Mouse (Mus musculus) heart, postnatal 36 days (tissue): Measurements from ENCODE around the gene Gm13271. TPM values are rescaled to one million over a fixed set of nuclear protein-coding genes. Genes with fewer than 3 reads are reported as not detected.
"Not testable (repeated sequence)": the region's sequence is repeated elsewhere in the genome, so short reads cannot be mapped to it uniquely, and the experiment has no call there.

ENCODE experiments used
- DNase-seq, 2 experiments: peaks; one replicate each; pipeline ENCODE4 v3.0.0; 2021 to 2022
- intact Hi-C: fragments of 180-260 bp; cut with DNase I; formaldehyde crosslinking; loops from one replicate; pipeline ENCODE4 v1.15.1; 2025
- total RNA-seq, 2 experiments: library from RNA; stranded (reverse); gene quantifications; 2 replicates each; pipeline ENCODE4 v1.2.3; 2021

The Gm13271 gene
- not detected for total RNA-seq

DNA sequence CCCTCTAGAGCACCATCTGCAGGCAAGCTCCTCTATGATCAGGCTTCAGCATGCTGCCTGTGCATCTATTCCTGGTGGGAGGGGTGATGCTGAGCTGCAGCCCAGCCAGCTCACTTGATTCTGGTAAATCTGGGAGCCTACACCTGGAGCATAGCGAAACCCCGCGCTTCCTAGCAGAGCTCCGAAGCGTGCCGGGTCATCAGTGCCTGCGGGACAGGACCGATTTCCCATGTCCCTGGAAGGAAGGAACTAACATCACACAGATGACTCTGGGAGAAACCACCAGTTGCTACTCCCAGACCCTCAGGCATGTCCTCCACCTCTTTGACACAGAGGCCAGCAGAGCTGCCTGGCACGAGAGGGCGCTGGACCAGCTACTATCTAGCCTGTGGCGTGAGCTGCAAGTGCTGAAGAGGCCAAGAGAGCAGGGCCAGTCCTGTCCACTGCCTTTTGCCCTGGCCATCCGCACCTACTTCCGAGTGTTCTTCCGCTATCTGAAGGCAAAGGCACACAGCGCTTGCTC, at the start of gene Gm13271:
Gene Gm13271, plus strand, starts transcription at position 51 of the 523 bp plus-strand sequence.
- DNase-seq: peak; percentile 70 to 75
- intact Hi-C loops: not testable (repeated sequence)

DNA sequence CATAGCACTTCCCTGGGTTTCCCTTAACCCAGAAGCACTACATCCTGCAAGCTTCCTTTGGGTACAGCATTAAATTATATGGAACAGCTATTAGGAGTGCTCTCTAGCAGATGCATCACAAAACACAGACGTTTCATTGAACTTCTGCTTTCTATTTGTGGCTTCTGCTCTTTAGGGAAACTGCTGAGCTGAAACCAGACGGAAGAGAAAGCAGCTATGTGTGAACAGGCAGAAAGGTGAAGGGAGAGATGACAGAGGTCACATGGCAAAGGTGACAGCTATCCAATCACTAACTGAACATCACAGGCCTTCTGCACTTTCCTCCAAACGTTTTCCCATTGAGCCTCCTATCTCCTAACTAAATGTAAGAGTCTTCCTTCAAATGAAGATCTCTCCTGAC, 48.7 kb upstream of the Gm13271 start:
- no peak for DNase-seq
- intact Hi-C loops: no loop called here

DNA sequence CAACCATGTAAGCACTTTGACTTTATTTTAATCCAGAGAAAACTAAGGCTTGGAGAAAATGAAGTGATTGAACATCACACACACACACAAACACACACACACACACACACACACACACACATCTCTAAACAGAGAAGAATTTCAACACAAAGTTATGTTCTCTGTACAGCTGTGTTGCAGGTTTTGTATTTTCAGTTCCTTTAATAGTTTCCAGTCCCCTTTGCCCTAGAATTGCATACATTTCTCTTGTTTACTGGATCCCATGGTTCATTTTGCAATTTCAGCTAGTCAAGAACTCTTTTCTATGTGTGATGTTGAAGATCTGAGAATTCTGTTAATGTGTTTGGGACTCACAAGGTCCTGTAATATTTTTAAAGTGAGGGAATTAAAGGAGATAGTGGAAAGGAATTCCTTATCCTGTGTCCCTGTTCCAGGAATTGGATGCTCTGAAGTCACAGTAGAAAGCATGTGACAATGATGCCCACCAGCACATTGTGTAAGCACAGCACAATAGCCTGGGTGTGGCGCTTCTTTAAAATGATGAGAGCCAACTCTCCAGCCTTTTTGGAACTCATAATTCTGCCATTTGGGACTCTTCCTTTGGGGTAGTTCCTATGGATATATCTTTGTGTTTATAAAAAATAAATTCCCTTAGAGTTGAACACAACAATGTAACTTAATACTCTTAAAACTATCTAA, 47.4 kb upstream of the Gm13271 start:
- no peak for DNase-seq
- intact Hi-C loops: no loop called here

DNA sequence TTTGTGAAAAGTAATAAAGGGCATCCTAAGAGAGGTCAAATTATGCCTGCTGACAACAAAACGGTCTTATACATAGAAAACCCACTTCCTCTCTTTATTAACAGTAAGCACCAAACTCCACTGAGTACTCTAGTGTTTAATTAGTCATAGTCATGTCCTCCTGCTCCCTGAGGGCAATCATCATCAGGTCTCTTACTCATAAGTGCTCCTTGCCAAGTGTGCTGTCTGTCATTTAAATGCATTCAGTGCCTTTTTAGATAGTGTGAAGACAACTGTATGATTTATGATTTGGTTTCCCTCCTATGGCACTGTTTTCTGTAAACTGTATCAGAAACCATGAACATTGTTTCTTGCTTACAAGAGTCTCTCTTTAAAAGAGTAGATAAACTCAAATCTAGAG, 40.4 kb upstream of the Gm13271 start:
- intact Hi-C loops: no loop called here

GRCm38 (mm10) chr4:88715059-88715458, 39.6 kb upstream of the Gm13271 start:
- intact Hi-C loops: no loop called here
- no peak for DNase-seq

More for the DNA sequence above, 40.4 kb upstream of the Gm13271 start:
- DNase-seq: no peak

DNA sequence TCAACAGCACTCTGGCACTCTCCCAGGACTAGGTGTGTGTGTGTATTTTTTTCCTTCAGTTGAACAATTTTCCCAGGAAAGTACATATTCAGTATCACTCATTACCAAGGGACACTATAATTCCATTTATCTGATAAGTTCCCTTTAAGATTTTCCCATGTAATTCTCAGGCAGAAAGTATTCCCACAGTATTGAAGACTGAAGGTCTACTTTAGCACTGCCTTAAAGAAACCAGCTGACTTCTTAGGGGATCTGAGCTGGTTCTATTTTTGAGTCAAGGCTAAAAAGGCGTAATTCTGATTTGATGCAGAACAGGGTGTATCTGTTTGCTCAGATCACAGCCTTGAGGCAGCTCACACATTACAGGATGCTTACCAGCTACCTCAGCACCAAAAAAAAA, 36.0 kb upstream of the Gm13271 start:
- intact Hi-C loops: no loop called here
- no peak for DNase-seq

- intact Hi-C loops: no loop called here
- DNase-seq: peak; percentile 88 to 95
These were observed 32.6 kb upstream of the Gm13271 start, which contains the start of the genes Gm26566 and Klhl9 for GRCm38 (mm10) chr4:88721791-88722721. Gene Gm26566 (plus strand): TSS chr4:88721805. Gene Klhl9 (minus strand): TSS chr4:88722465.

GRCm38 (mm10) chr4:88723497-88724090, 31.1 kb upstream of the Gm13271 start:
- DNase-seq: no peak
- intact Hi-C loops: no loop called here

GRCm38 (mm10) chr4:88726727-88727126, 27.9 kb upstream of the Gm13271 start:
- DNase-seq: no peak
- intact Hi-C loops: loop anchor here (1.0 kb wide), 1 partner anchor 30 kb away; no protein-coding TSS in a partner anchor

DNA sequence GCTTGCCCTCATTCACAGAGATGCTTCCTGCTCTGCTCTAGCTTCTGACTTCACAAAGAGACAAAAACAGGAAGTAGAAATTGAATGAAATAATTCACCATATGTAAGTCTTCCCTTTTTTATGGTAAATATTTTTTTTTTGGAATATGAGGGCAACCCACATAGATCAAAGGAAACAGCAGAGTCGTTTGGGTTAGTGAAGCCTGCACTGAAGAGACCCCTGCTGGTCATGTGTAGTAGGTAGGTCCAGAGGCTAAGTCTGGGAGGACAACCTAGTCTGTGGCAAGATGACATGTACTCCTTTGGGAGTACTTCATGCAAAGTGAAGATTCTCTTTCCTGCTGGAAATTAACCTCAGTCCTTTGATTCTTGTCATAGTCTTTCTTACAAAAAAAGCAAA, 27.3 kb upstream of the Gm13271 start:
- intact Hi-C loops: loop anchor here (1.0 kb wide), 1 partner anchor 31 kb away; no protein-coding TSS in a partner anchor

DNA sequence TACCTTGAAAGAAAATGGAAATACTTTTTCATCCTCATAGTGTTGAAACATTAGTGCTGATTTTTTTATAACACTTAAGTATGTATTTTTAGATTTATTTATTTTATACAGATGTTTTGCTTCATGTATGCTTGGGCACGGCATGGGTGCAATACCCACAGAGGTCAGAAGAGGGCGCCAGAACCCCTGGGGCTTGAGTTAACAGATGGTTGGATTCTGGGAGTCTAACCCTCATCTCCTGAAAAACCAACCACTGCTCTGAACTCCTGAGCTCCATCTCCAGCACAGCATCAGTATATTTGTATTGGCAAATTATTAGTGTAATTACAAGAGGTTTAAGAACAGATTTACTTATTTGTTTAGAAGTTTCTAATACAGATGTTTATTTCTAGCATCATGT, 16.2 kb upstream of the Gm13271 start:
- intact Hi-C loops: loop anchor here (1.0 kb wide), 1 partner anchor 19 kb away; no protein-coding TSS in a partner anchor
- DNase-seq: peak; percentile 75 to 86

More for the DNA sequence above, 27.3 kb upstream of the Gm13271 start:
- DNase-seq: peak; percentile 32 to 40

GRCm38 (mm10) chr4:88739036-88739435, 15.6 kb upstream of the Gm13271 start:
- no peak for DNase-seq
- intact Hi-C loops: no loop called here

- no peak for DNase-seq
- intact Hi-C loops: loop anchor here (1.0 kb wide), 1 partner anchor 15 kb away; no protein-coding TSS in a partner anchor
These were observed 13.2 kb upstream of the Gm13271 start for GRCm38 (mm10) chr4:88741426-88741825.

DNA sequence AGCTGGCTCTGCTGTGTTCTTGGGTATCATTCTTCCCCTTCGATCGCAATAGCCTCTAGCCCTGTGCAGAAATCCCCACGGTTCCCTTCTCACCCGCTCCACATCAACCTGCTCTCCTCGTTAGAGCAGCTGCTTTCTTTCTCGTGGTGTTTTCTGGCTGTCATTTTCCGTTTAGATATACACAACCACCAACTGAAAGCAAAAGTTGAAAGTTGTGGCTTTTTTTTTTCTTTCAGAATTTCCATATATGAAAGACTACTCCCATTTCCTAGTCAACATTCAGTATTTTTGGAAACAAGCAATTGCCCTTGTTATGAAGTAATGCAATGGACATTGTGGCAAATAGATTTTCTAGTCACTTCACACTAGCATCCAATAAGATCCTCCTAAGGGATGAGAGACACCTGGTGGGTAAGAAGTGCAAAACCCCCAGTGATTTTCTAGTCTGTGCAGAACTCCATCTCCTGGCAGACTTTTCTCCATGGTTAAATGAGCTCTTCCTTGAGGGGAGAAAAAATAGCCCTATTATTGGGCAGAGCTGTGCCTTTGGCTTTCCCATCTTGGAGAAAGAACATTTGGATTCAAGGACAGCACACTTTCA, 11.8 kb upstream of the Gm13271 start:
- DNase-seq: no peak
- intact Hi-C loops: no loop called here

DNA sequence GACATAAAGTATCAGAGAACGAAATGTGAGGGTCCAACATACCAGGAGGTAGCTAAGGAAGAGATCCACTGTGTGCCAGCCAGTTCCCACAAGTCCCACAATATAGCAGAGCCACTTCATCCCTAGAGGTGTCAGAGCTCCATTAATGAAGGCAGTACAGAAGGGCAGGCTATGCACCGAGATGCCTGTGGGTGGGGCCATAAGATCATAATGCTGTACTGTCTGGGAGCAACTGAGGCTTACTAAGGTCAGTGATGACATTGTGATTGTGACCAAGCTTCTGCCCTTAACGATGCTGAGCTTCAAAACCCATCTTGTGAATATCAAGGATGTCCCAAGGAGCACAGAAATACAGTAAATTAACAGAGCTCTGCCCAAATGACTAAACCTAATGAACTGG, 10.5 kb upstream of the Gm13271 start:
- intact Hi-C loops: no loop called here
- no peak for DNase-seq

DNA sequence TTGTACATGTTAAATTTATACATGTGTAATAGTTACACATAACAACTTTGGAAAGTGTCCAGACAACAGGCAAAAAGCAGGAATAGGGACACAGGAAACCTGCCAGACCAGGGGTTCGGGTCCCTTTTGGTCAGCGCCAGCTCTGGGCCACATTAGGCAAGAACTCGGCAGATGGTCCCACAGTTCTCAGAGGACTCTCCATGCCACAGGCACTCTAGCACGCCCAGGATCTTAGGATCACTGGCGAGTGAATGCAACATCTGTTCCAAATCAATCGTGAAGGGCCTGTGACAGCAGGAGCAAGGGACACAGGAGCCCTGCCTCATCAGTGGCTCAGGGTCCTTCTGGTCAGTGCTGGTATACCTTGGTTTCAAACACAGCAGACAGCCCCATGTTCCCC, 4.7 kb upstream of the Gm13271 start:
- intact Hi-C loops: no loop called here
- no peak for DNase-seq

DNA sequence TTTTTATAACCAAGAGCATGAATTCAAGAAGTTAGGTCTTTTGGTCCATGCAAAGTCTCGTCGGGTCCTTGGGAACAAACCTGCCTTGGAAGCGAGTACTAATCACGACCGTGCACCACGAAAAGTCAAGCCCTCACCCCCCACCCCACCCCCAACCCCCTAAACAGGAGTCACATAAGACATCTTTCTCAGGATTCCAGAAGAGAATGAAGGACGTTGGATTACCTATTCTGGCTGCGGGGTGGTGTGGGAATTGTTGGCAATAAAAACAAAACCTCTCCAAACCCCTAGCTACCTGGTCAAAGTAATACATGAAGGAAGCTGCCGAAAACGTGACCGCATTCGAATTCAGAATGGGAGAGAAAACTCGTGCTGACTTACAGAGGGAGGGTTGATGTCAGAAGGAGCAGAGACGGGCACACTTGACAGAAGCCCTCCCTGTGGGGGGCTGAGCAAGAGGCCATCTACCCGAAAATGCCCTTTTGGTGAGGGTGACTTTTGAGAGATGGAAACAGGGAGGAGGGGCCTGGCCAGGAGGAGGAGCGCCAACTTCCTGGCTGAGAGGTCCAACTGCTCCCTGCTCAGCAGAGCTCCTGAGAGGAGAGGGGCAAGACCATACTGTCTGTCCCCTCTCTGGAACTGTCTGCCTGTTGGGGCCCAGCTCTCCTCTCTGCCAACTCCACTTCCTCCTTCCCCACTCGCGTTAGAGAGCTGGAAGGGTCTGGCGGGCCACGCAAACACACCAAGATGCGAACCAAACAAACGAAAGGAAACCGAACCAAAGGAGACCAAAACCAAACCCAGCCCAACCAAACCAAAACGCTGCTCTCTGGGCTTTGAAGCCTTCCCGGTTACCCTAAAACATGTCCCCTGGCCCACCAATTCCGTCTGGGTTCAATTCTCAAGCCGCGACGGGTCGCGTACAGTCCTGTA, 2.2 kb downstream of the Gm13271 start:
- intact Hi-C loops: loop anchor here (1.0 kb wide), 2 partner anchors 16 to 19 kb away; no protein-coding TSS in a partner anchor
- DNase-seq: peak; percentile 40 to 58

DNA sequence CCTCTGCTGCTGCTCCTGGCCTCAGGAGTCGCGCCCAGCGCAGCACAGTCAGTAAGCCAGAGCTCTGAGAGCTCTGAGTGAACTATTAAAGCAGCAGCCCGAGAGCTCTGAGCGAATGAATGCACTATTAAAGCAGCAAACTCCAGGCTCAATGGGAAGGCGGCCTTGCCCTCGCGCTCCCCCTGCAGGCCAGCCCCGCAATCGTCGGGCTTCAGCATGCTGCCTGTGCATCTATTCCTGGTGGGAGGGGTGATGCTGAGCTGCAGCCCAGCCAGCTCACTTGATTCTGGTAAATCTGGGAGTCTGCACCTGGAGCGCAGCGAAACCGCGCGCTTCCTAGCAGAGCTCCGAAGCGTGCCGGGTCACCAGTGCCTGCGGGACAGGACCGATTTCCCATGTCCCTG, 3.0 kb downstream of the Gm13271 start:
- DNase-seq: peak; percentile 87 to 91
- intact Hi-C loops: loop anchor here (1.0 kb wide), 1 partner anchor 19 kb away; no protein-coding TSS in a partner anchor

DNA sequence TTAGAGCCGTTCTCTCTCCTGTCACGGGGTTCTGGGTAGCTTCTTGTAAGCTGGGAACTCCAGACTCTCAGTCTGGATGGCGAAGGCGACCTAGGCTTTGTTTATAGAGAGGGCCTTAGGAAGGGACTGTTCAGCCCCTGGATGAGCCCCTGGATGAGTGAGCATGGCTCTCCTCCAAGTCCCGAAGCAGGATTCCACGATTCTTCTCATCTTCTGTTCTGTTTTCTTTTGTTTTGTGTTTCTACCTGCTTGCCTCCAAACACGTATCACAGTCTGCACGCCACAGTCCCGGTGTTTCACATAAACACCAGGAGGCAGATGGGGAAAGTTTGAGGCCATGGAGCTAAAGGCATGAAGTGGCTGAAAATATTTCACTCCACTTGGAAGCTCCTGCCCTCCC, 4.1 kb downstream of the Gm13271 start:
- peak in 1 of 2 experiments; percentile 4 for DNase-seq
- intact Hi-C loops: not testable (repeated sequence)
